ENCODE assay signal across 19 mouse cellular contexts in the genomic region with DNA sequence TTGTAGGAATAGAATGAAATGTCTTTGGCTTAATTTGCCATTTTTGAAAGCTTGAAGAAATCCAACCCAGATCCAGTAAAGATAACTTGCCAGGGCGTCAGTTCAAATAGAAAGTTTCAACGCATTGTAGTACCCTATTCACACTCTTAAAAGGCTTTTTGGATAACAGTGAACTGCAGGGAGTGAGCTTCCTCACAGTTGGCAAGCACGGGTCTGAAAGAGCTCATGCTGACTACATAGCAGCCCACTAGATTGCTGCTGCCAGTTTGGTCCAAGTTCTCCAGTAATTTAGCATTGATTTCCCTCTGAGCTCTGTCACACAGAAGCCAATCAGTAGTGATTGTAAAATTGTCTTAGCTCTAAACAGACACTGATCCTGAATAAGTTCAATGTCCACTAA.
DNase-seq lines count a peak whose midpoint lies in the region; ATAC-seq and TF ChIP-seq lines count a peak whose summit lies in the region.
"Had no signal": no experiment of that assay in that cellular context is flagged by ENCODE, and none has a peak within 500 bp of the region (broad histone marks: within the 10 kb centered on the region; RNA-seq: fewer than 3 reads in every experiment).

No protein-coding gene starts in this region.

- H3K27ac ChIP-seq in midbrain, embryonic 11.5 days (ENCODE audit: low read depth, low read length): no peak overlapping the region
- H3K27ac ChIP-seq in midbrain, embryonic 13.5 days: no peak overlapping the region
- H3K27ac ChIP-seq in forebrain, embryonic 14.5 days (ENCODE audit: low read depth, low read length): no peak overlapping the region
- no peak overlapping the region for H3K27ac ChIP-seq in intestine, postnatal 0 days (ENCODE audit: low read depth, low read length)
- H3K27ac ChIP-seq: hindbrain, embryonic 12.5 days; liver, embryonic 12.5 days; lung, embryonic 15.5 days; macrophage; neural tube, embryonic 12.5 days; stomach, embryonic 15.5 days had no signal

- no peak overlapping the region for H3K4me2 ChIP-seq in midbrain, embryonic 11.5 days
- H3K4me2 ChIP-seq in midbrain, embryonic 13.5 days (replicated peaks): no peak overlapping the region
- H3K4me2 ChIP-seq in forebrain, embryonic 14.5 days (ENCODE audit: low read length): no peak overlapping the region
- H3K4me2 ChIP-seq in intestine, postnatal 0 days (replicated peaks; ENCODE audit: low read depth): no peak overlapping the region
- H3K4me2 ChIP-seq: hindbrain, embryonic 12.5 days; liver, embryonic 12.5 days; lung, embryonic 15.5 days; neural tube, embryonic 12.5 days; stomach, embryonic 15.5 days had no signal

- no peaks in the 10 kb centered on the region for H3K36me3 ChIP-seq in midbrain, embryonic 11.5 days (ENCODE audit: control insufficient read depth, insufficient read depth, low read length)
- no peaks in the 10 kb centered on the region for H3K36me3 ChIP-seq in midbrain, embryonic 13.5 days
- H3K36me3 ChIP-seq in forebrain, embryonic 14.5 days (ENCODE audit: control insufficient read depth, insufficient read depth, low read length): no peaks in the 10 kb centered on the region
- no peaks in the 10 kb centered on the region for H3K36me3 ChIP-seq in intestine, postnatal 0 days (ENCODE audit: control insufficient read depth, insufficient read depth)
- H3K36me3 ChIP-seq: hindbrain, embryonic 12.5 days; liver, embryonic 12.5 days; lung, embryonic 15.5 days; neural tube, embryonic 12.5 days; stomach, embryonic 15.5 days had no signal

- no peak for DNase-seq in frontal cortex, postnatal 14 days (ENCODE audit: low spot score in 2 of 2)
- no peak for DNase-seq in midbrain, embryonic 11.5 days (ENCODE audit: low spot score, missing footprints)
- peak; percentile 66 for DNase-seq in forebrain, embryonic 14.5 days (ENCODE audit: low spot score)
- DNase-seq in adrenal gland, postnatal 10 days: no peak
- DNase-seq: cerebellum, postnatal 36 days; gastrocnemius, postnatal 10 days; kidney, postnatal 10 days; thymus, adult 2 months had no signal

- no peaks in the 10 kb centered on the region for H3K27me3 ChIP-seq in midbrain, embryonic 11.5 days (ENCODE audit: control insufficient read depth, insufficient read depth, low read length)
- H3K27me3 ChIP-seq in midbrain, embryonic 13.5 days: no peaks in the 10 kb centered on the region
- no peaks in the 10 kb centered on the region for H3K27me3 ChIP-seq in forebrain, embryonic 14.5 days (replicated peaks; ENCODE audit: control insufficient read depth, insufficient read depth, low read length)
- no peaks in the 10 kb centered on the region for H3K27me3 ChIP-seq in intestine, postnatal 0 days (replicated peaks; ENCODE audit: control insufficient read depth, insufficient read depth, low read length)
- H3K27me3 ChIP-seq: hindbrain, embryonic 12.5 days; liver, embryonic 12.5 days; lung, embryonic 15.5 days; neural tube, embryonic 12.5 days; Patski; stomach, embryonic 15.5 days had no signal

- ATAC-seq in frontal cortex, adult (ENCODE audit: low TSS enrichment): peak; percentile 44; the same call in 1 of the 2 replicates
- ATAC-seq in midbrain, embryonic 11.5 days (ENCODE audit: low FRiP score): peak; percentile 67; the same call in 1 of the 2 replicates
- ATAC-seq in midbrain, embryonic 13.5 days: no peak
- ATAC-seq in forebrain, embryonic 14.5 days: peak; percentile 76; the same call in 1 of the 2 replicates
- ATAC-seq in intestine, postnatal 0 days: no peak
- ATAC-seq: intestine, embryonic 16.5 days; liver, embryonic 12.5 days; Patski had no signal

- no peaks in the 10 kb centered on the region for H3K9me3 ChIP-seq in midbrain, embryonic 11.5 days (ENCODE audit: control insufficient read depth, low read length)
- no peaks in the 10 kb centered on the region for H3K9me3 ChIP-seq in midbrain, embryonic 13.5 days
- H3K9me3 ChIP-seq in forebrain, embryonic 14.5 days (replicated peaks; ENCODE audit: control insufficient read depth, low read length): no peaks in the 10 kb centered on the region
- no peaks in the 10 kb centered on the region for H3K9me3 ChIP-seq in intestine, postnatal 0 days (ENCODE audit: control insufficient read depth)
- H3K9me3 ChIP-seq: hindbrain, embryonic 12.5 days; liver, embryonic 12.5 days; lung, embryonic 15.5 days; neural tube, embryonic 12.5 days; stomach, embryonic 15.5 days had no signal

- TF ChIP-seq CTCF in intestine, postnatal 0 days (IDR thresholded peaks at IDR 0.05; ENCODE audit: low read depth): no peak

- H3K9ac ChIP-seq in midbrain, embryonic 11.5 days (ENCODE audit: low read length): no peak overlapping the region
- H3K9ac ChIP-seq in midbrain, embryonic 13.5 days (replicated peaks): no peak overlapping the region
- no peak overlapping the region for H3K9ac ChIP-seq in forebrain, embryonic 14.5 days (ENCODE audit: low read length)
- H3K9ac ChIP-seq in intestine, postnatal 0 days (ENCODE audit: low read depth, low read length): no peak overlapping the region
- H3K9ac ChIP-seq: hindbrain, embryonic 12.5 days; liver, embryonic 12.5 days; lung, embryonic 15.5 days; neural tube, embryonic 12.5 days; stomach, embryonic 15.5 days had no signal

- 7% methylated on average over 3 of the region's 3 CpGs for WGBS in midbrain, embryonic 11.5 days
- WGBS in midbrain, embryonic 13.5 days: 4% methylated on average over 3 of the region's 3 CpGs
- 2% methylated on average over 3 of the region's 3 CpGs for WGBS in forebrain, embryonic 14.5 days
- WGBS in intestine, postnatal 0 days: 46% methylated on average over 3 of the region's 3 CpGs

- no peaks in the 10 kb centered on the region for H3K4me1 ChIP-seq in midbrain, embryonic 11.5 days (ENCODE audit: control insufficient read depth, insufficient read depth, low read length)
- no peaks in the 10 kb centered on the region for H3K4me1 ChIP-seq in midbrain, embryonic 13.5 days (replicated peaks)
- no peaks in the 10 kb centered on the region for H3K4me1 ChIP-seq in forebrain, embryonic 14.5 days (ENCODE audit: control insufficient read depth, insufficient read depth, low read length)
- H3K4me1 ChIP-seq in intestine, postnatal 0 days (replicated peaks; ENCODE audit: control insufficient read depth, insufficient read depth, low read length): no peaks in the 10 kb centered on the region
- H3K4me1 ChIP-seq: hindbrain, embryonic 12.5 days; liver, embryonic 12.5 days; lung, embryonic 15.5 days; neural tube, embryonic 12.5 days; stomach, embryonic 15.5 days had no signal

- no peak overlapping the region for H3K4me3 ChIP-seq in midbrain, embryonic 11.5 days (ENCODE audit: low read depth, low read length)
- H3K4me3 ChIP-seq in midbrain, embryonic 13.5 days (replicated peaks): no peak overlapping the region
- no peak overlapping the region for H3K4me3 ChIP-seq in forebrain, embryonic 14.5 days (ENCODE audit: low read depth, low read length)
- H3K4me3 ChIP-seq in intestine, postnatal 0 days (ENCODE audit: low read depth, low read length): no peak overlapping the region
- H3K4me3 ChIP-seq: hindbrain, embryonic 12.5 days; liver, embryonic 12.5 days; lung, embryonic 15.5 days; neural tube, embryonic 12.5 days; stomach, embryonic 15.5 days had no signal

Comparison
In these comparisons a context has a peak if more than half of its experiments do, and no peak if none do; other contexts are left out.
1. ATAC-seq: peak in frontal cortex, adult (single experiment), midbrain, embryonic 11.5 days (single experiment) and forebrain, embryonic 14.5 days (single experiment); none in midbrain, embryonic 13.5 days (single experiment) and intestine, postnatal 0 days (single experiment).